Mouse (Mus musculus): ENCODE results near the gene Ebf1.

- TF ChIP-seq POLR2A (IDR thresholded peaks at IDR 0.05; ENCODE audit: control insufficient read depth, low read depth, low read length) (no peak), CTCF (IDR thresholded peaks at IDR 0.05; ENCODE audit: control insufficient read depth, insufficient read depth, insufficient replicate concordance, low read depth, low read length) (no peak)
Measured at GRCm38 (mm10) chr11:44593016-44593415, 24.1 kb upstream of the Ebf1 start.
